Mouse (Mus musculus): ENCODE results near the gene Gm5134. TPM values are rescaled to one million over a fixed set of nuclear protein-coding genes. Genes with fewer than 3 reads are reported as not detected.
"Not testable (repeated sequence)": the region's sequence is repeated elsewhere in the genome, so short reads cannot be mapped to it uniquely, and the experiment has no call there.

Gene Gm5134
- polyA plus RNA-seq, 1 experiment from 2014 or later = not detected

DNA sequence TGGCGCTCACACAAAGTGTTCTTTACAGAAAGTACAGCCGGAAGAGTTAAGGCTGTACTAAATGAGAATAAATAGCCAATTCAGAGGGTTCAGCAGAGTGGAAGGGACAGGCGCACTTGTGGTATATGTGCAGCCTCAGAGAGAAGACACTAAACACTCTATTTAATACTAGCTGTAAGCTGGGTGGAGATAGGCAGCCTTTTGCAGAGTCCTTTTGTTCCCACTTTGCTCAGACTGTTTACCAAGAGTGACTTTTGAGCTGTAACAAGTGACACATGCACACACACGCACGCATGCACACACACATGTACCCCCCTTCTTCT lies 24.5 kb downstream of the Gm5134 start:
- H3K4me3 ChIP-seq = no peak overlapping the region
- no peaks in the 10 kb centered on the region for H3K9me3 ChIP-seq (replicated peaks)
- H3K27ac ChIP-seq = no peak overlapping the region
- H3K36me3 ChIP-seq = no peaks in the 10 kb centered on the region
- WGBS = 80% methylated on average over 5 of the region's 5 CpGs
- H3K9ac ChIP-seq = no peak overlapping the region
- H3K4me1 ChIP-seq = 0 out of 2 replicates have a peak, but pooled peaks cover 2% of the 10 kb centered on the region
- ATAC-seq (ENCODE audit: low FRiP score) = no peak
- no peaks in the 10 kb centered on the region for H3K27me3 ChIP-seq
- H3K4me2 ChIP-seq (replicated peaks) = no peak overlapping the region

DNA sequence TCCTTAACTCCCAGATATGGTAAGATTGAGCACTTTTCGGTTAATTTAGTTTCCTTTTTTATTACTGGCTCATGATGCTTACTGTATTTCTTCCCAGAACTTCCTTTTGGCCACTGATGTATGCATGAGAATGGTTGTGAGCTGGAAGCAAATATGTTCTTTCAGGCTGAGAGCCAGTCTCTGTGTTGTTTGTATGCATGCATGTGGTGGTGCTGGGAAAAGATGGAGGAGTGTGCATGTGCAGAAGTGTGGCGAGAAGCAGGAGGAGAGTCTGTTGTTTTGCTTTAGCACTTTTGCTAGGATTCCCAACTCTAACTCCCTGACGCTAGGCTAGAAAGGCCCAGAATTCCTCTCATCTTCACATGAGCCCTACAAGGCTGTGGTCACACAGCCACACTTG lies 25.1 kb downstream of the Gm5134 start:
- 95% methylated on average over 3 of the region's 3 CpGs for WGBS

DNA sequence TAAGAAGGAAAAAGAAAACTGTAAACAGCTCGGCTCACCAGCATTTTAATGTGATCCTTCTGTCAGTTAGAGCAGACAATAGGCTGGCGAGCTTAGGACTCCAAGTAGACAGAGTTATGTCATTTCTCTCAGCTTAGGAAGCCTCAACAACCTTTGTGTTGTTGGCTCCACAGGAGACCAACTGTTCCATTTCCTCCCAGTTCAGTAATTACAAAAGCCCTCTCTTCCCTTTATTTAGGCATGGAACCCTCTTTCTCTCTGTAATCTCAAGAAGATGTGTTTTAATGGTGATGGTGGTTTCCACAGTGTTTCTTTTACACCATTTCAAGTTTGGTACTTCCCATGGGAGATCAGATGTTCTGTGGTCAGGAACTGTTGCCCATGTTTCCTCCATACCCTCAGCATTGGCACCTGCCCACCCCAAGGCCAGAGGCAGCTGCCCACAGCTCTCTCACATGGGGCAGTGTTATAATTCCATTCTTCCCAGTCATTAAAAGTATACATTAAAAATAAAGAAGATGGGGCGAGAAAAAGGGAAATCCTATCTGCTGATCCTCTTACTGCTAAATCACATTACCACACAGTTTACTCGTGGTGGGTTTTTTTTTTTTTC lies 36.2 kb downstream of the Gm5134 start:
- Histone ChIP-seq H3K27ac (no peak overlapping the region), H3K27me3 (no peaks in the 10 kb centered on the region), H3K4me1 (no peaks in the 10 kb centered on the region), H3K4me2 (replicated peaks) (no peak overlapping the region), H3K9me3 (replicated peaks) (no peaks in the 10 kb centered on the region), H3K9ac (no peak overlapping the region), H3K4me3 (no peak overlapping the region), H3K36me3 (no peaks in the 10 kb centered on the region)
- no peak for ATAC-seq (ENCODE audit: low FRiP score)
- WGBS = 73% methylated on average over 4 of the region's 4 CpGs

More for the DNA sequence above, 25.1 kb downstream of the Gm5134 start:
- H3K9me3 ChIP-seq (replicated peaks) = no peaks in the 10 kb centered on the region
- H3K4me3 ChIP-seq = no peak overlapping the region
- no peaks in the 10 kb centered on the region for H3K36me3 ChIP-seq
- H3K27ac ChIP-seq = no peak overlapping the region
- H3K9ac ChIP-seq = no peak overlapping the region
- no peak for ATAC-seq (ENCODE audit: low FRiP score)
- H3K4me2 ChIP-seq (replicated peaks) = no peak overlapping the region
- no peaks in the 10 kb centered on the region for H3K27me3 ChIP-seq
- H3K4me1 ChIP-seq = 0 out of 2 replicates have a peak, but pooled peaks cover 2% of the 10 kb centered on the region

DNA sequence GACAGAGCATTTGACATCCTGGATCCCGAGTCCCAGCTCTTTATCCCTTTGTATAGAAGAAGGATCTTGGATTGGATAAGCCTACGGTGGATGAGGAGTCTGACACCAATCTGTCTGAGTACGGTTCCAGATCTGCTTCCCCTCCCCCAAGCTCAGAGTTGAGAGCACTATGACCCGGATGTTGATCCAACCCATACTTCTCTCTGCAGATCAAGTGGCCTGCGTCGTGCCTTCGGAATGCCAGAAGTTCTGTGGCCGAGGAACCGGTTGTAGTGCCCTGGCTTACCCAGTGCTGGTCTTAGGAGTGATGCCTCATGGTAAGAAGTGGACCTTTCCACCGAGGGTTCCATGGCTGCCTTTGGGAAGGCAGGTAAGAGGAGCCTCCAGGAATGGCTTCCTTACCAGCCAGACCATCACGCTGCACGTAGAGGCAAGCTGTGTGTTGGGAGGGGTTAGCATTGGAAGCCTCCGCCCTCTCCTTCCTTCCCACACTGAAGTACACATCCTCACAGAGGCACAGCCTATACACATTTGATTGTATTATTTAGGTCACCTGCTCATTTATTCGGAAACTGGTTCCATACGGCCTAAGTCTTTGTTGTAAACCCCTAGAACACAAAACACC lies 39.4 kb downstream of the Gm5134 start:
- Histone ChIP-seq H3K9ac (no peak overlapping the region), H3K36me3 (no peaks in the 10 kb centered on the region), H3K4me1 (no peaks in the 10 kb centered on the region), H3K27ac (no peak overlapping the region), H3K27me3 (no peaks in the 10 kb centered on the region), H3K4me2 (replicated peaks) (no peak overlapping the region), H3K4me3 (no peak overlapping the region), H3K9me3 (replicated peaks) (no peaks in the 10 kb centered on the region)
- 91% methylated on average over 15 of the region's 15 CpGs for WGBS
- ATAC-seq (ENCODE audit: low FRiP score) = no peak

DNA sequence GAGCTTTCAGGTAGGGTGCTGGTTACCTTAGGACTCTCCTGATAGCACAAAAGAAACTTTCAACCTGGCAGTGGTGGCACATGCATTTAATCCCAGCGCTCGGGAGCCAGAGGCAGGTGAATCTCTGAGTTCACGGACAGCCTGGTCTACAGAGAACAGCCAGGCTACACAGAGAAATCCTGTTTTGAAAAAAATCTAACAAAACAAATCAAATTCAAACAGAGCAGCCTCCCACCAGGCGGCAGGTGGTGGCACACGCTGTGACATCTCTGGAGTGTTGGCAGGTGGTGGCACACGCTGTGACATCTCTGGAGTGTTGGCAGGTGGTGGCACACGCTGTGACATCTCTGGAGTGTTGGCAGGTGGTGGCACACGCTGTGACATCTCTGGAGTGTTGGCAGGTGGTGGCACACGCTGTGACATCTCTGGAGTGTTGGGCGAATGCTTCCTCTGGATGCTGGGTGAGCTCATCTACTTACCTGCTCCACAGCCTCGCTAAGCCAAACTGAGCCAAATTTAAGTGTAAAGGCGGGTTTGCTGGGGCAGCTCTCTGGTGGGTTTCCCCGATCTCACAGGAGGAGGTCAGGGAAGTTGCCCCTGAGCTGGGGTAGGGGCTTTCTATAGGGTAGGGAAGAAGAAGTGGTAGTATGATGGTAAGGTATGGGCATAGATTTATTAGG lies 40.4 kb downstream of the Gm5134 start:
- not testable (repeated sequence) for H3K4me1 ChIP-seq; H3K36me3 ChIP-seq; H3K27me3 ChIP-seq; H3K9ac ChIP-seq; H3K9me3 ChIP-seq (replicated peaks); H3K27ac ChIP-seq; H3K4me3 ChIP-seq; H3K4me2 ChIP-seq (replicated peaks); ATAC-seq (ENCODE audit: low FRiP score)
- 71% methylated on average over 13 of the region's 13 CpGs for WGBS

DNA sequence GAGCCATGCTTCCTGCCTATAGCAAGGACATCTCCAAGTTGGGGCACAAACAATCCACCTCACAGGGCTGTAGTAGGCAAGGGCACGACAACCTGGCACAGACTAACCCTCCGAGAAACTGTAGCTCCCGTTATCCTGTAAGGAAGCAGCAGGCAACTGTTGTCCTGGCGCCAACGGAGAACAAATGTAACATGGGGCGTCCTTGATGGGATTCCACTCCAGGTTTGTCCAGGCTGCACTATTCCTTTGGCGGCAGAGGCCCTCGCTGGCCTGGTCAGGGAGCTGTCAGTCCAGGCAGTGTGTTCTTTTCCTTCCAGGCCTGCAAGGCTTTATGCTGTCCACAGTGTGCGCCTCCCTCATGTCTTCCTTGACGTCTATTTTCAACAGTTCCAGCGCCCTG lies 41.1 kb downstream of the Gm5134 start:
- H3K4me1 ChIP-seq = no peaks in the 10 kb centered on the region
- H3K9me3 ChIP-seq (replicated peaks) = no peaks in the 10 kb centered on the region
- no peak overlapping the region for H3K4me3 ChIP-seq
- H3K27ac ChIP-seq = no peak overlapping the region
- ATAC-seq (ENCODE audit: low FRiP score) = no peak
- H3K27me3 ChIP-seq = no peaks in the 10 kb centered on the region
- no peak overlapping the region for H3K4me2 ChIP-seq (replicated peaks)
- H3K36me3 ChIP-seq = no peaks in the 10 kb centered on the region
- H3K9ac ChIP-seq = no peak overlapping the region
- WGBS = 90% methylated on average over 11 of the region's 11 CpGs

DNA sequence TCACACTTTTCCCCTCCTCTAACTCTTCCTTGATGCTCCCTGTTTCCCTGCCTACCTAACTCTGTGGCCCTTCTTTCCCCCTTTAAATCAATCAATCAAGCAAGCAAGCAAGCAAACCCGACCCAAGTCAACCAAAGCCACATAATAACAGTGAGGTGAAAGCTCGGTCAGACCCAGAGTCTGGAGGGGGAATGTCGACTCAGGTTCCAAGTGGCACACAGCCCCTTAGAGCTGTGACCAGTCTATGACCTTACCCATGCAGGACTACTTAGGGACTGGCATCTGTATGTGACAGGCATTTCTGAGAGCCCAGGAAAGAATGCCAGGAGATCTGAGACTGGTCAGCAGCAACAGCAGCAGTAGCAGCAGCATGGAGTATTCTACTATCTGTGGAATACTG lies 42.0 kb downstream of the Gm5134 start:
- no peak overlapping the region for H3K4me2 ChIP-seq (replicated peaks)
- no peaks in the 10 kb centered on the region for H3K36me3 ChIP-seq
- ATAC-seq (ENCODE audit: low FRiP score) = no peak
- H3K9me3 ChIP-seq (replicated peaks) = no peaks in the 10 kb centered on the region
- H3K27me3 ChIP-seq = no peaks in the 10 kb centered on the region
- H3K4me1 ChIP-seq = 0 out of 2 replicates have a peak, but pooled peaks cover 6% of the 10 kb centered on the region
- no peak overlapping the region for H3K9ac ChIP-seq
- no peak overlapping the region for H3K4me3 ChIP-seq
- 51% methylated on average over 3 of the region's 3 CpGs for WGBS
- no peak overlapping the region for H3K27ac ChIP-seq

DNA sequence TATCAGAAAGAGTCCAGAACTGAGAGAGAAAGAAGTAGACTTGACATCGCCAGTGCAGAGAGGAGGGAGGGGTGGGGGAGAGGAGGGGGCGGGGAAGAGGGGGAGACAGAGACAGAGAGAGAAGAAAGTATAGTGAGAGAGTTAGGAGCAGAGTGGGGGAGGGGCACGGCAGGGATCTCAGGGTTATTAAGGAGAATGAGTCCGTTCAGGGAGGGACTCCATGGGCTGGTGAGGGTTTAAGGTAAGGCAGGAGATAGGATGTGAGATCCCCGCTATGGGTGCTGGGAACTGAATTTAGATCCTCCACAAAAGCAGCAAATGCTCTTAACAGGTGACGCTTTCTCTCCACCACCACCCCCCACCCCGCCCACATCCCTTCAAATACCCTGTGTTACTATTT lies 46.8 kb downstream of the Gm5134 start:
- H3K4me3 ChIP-seq = no peak overlapping the region
- H3K36me3 ChIP-seq = no peaks in the 10 kb centered on the region
- no peak overlapping the region for H3K9ac ChIP-seq
- H3K9me3 ChIP-seq (replicated peaks) = no peaks in the 10 kb centered on the region
- no peak overlapping the region for H3K27ac ChIP-seq
- ATAC-seq (ENCODE audit: low FRiP score) = no peak
- H3K4me2 ChIP-seq (replicated peaks) = no peak overlapping the region; the same call in 1 of the 2 replicates
- H3K27me3 ChIP-seq = no peaks in the 10 kb centered on the region
- 23% methylated on average over 7 of the region's 7 CpGs for WGBS
- H3K4me1 ChIP-seq = 0 out of 2 replicates have a peak, but pooled peaks cover 6% of the 10 kb centered on the region

DNA sequence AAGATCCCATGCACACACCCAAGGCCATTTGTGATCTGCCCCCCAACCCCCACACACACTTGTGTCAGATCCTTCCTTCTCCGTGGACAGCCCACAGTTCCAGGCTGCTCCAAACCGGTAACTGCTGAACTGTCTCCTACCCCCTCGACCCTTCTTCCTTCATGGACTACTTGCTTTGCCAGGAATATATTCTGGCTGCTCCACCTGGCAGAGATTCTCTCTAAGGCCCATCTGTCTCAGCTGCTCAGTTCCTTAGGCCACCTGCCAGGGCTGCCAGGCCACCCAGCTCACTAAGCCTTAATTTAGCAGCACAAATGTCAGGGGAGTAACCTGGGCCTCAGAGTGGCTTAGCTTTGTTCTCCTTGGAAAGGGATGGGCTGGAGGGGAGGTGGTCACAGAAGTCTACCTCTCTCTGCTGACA lies 47.8 kb downstream of the Gm5134 start:
- Histone ChIP-seq H3K27me3 (no peaks in the 10 kb centered on the region), H3K9ac (no peak overlapping the region), H3K27ac (no peak overlapping the region), H3K4me1 (0 out of 2 replicates have a peak, but pooled peaks cover 6% of the 10 kb centered on the region), H3K4me3 (no peak overlapping the region), H3K4me2 (replicated peaks) (no peak overlapping the region), H3K36me3 (no peaks in the 10 kb centered on the region), H3K9me3 (replicated peaks) (no peaks in the 10 kb centered on the region)
- 32% methylated on average over 3 of the region's 3 CpGs for WGBS
- ATAC-seq (ENCODE audit: low FRiP score) = no peak

DNA sequence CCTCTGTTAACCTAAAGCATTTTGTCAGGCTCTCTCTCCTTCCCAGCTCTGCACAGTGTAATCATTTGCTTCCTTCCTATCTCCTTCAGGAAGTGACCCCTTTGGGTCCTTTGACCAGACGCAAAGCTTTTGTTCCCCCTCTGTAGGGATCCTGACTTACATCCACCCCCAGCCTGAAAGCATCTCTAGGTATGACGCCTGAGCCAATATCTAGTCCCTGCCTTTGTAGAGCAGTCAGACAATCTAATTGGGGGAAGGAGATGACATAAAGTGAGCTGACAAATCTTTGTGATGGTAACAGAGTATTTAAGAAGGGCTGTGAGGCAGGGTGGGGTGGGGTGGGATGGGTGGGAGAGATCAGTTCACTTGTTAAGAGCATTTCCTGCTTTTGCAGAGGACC lies 48.3 kb downstream of the Gm5134 start:
- Histone ChIP-seq H3K4me2 (replicated peaks) (no peak overlapping the region), H3K27ac (no peak overlapping the region), H3K4me1 (0 out of 2 replicates have a peak, but pooled peaks cover 6% of the 10 kb centered on the region), H3K36me3 (no peaks in the 10 kb centered on the region), H3K9me3 (replicated peaks) (no peaks in the 10 kb centered on the region), H3K27me3 (no peaks in the 10 kb centered on the region), H3K9ac (no peak overlapping the region), H3K4me3 (no peak overlapping the region)
- ATAC-seq (ENCODE audit: low FRiP score) = no peak
- 44% methylated on average over 2 of the region's 2 CpGs for WGBS

DNA sequence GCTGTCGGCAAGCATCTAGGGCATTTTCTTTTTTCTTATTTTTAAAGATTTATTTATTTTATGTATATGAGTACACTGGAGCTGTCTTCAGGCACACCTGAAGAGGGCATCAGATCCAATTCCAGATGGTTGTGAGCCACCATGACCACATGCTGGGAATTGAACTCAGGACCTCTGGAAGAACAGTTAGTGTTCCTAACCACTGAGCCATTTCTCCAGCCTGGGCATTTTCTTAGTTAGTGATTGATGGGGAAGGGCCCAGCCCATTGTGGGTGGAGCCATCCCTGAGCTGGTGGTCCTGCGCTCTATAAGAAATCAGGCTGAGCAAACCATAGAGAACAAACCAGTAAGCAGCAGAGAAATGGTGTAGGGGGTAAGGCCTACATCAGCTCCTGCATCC lies 48.9 kb downstream of the Gm5134 start:
- H3K4me2 ChIP-seq (replicated peaks) = no peak overlapping the region

DNA sequence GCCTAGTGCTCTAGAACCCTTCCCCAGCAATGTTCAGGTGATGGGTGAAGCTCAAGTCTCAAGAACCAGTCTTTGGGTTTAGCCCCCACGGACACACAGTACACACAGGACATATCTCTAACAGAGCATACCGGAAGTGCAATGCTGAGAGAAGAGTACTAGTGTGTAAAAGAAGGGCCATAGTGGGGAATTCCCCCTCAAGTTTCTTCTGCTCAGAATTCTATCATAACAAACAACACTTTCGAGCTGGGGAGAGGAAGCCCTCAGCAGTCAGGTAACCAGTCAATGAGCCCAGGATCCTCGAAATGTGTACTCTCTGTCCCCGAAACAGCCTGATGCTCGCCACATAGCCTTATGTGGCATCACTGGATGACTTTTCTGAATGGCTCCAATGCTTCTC lies 52.1 kb downstream of the Gm5134 start:
- H3K27me3 ChIP-seq = no peaks in the 10 kb centered on the region
- no peak for ATAC-seq (ENCODE audit: low FRiP score)
- H3K4me1 ChIP-seq = no peaks in the 10 kb centered on the region
- H3K9ac ChIP-seq = no peak overlapping the region
- no peaks in the 10 kb centered on the region for H3K9me3 ChIP-seq (replicated peaks)
- H3K4me2 ChIP-seq (replicated peaks) = no peak overlapping the region
- WGBS = 85% methylated on average over 6 of the region's 6 CpGs
- H3K27ac ChIP-seq = no peak overlapping the region
- H3K4me3 ChIP-seq = no peak overlapping the region
- H3K36me3 ChIP-seq = no peaks in the 10 kb centered on the region

More for the DNA sequence above, 48.9 kb downstream of the Gm5134 start:
- Histone ChIP-seq H3K9ac (no peak overlapping the region), H3K4me3 (no peak overlapping the region), H3K27ac (no peak overlapping the region), H3K36me3 (no peaks in the 10 kb centered on the region), H3K9me3 (replicated peaks) (no peaks in the 10 kb centered on the region), H3K4me1 (0 out of 2 replicates have a peak, but pooled peaks cover 6% of the 10 kb centered on the region), H3K27me3 (no peaks in the 10 kb centered on the region)
- no peak for ATAC-seq (ENCODE audit: low FRiP score)
- 88% methylated on average over 2 of the region's 2 CpGs for WGBS

DNA sequence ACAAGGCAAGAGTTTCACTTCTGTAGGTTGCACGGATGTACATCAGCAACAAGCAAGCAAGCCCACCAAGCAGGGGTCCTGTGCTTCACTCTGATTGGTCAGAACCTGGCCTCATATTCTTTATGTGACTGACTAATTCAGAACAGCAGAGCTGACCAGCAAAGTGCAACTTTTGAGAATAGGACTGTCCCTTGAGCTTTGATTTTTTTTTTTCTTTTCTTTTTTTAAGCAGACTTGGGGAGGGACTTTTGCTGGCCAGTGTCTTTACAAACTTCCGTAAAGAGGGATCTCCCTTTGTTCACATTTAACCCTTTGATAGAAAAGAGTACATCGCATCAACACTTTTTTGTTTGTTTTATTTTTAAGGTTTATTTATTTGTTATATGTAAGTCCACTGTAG lies 55.5 kb downstream of the Gm5134 start:
- Histone ChIP-seq H3K27ac (no peak overlapping the region), H3K36me3 (no peaks in the 10 kb centered on the region), H3K9me3 (replicated peaks) (no peaks in the 10 kb centered on the region), H3K4me1 (no peaks in the 10 kb centered on the region), H3K27me3 (no peaks in the 10 kb centered on the region), H3K9ac (no peak overlapping the region), H3K4me2 (replicated peaks) (no peak overlapping the region), H3K4me3 (no peak overlapping the region)
- ATAC-seq (ENCODE audit: low FRiP score) = no peak
- WGBS = 86% methylated on average over 3 of the region's 3 CpGs
